11 mouse cellular contexts compared by ENCODE assay signal in genomic region chr10:80174705-80175104, GRCm38 (mm10). TPM values are rescaled to one million over a fixed set of nuclear protein-coding genes. Genes with fewer than 3 reads are reported as not detected.
DNase-seq lines count a peak whose midpoint lies in the region; ATAC-seq and TF ChIP-seq lines count a peak whose summit lies in the region.
"Had no signal": no experiment of that assay in that cellular context is flagged by ENCODE, and none has a peak within 500 bp of the region (broad histone marks: within the 10 kb centered on the region; RNA-seq: fewer than 3 reads in every experiment).

No protein-coding gene starts in this region.

- H3K9ac ChIP-seq in kidney, embryonic 16.5 days (replicated peaks; ENCODE audit: low read length), result no peak overlapping the region
- H3K9ac ChIP-seq in hindbrain, postnatal 0 days (replicated peaks; ENCODE audit: low read length), result no peak overlapping the region
- H3K9ac ChIP-seq: embryonic facial prominence, embryonic 15.5 days; limb, embryonic 15.5 days; stomach, embryonic 15.5 days had no signal

- H3K4me1 ChIP-seq in kidney, embryonic 16.5 days (ENCODE audit: insufficient read depth, low read length), result peaks cover 21% of the 10 kb centered on the region
- peaks cover 66% of the 10 kb centered on the region for H3K4me1 ChIP-seq in E14TG2a.4 (replicated peaks; ENCODE audit: low read depth, low read length)
- H3K4me1 ChIP-seq in bone marrow, adult 2 months (ENCODE audit: control insufficient read depth, insufficient read depth, low read length), result no peaks in the 10 kb centered on the region
- no peaks in the 10 kb centered on the region for H3K4me1 ChIP-seq in hindbrain, postnatal 0 days (ENCODE audit: insufficient read depth, low read length)

- H3K36me3 ChIP-seq in kidney, embryonic 16.5 days (ENCODE audit: insufficient read depth, low read length), result peaks cover 25% of the 10 kb centered on the region
- peaks cover 46% of the 10 kb centered on the region for H3K36me3 ChIP-seq in E14TG2a.4 (ENCODE audit: insufficient read depth, low read length)
- peaks cover 20% of the 10 kb centered on the region; the same call in 1 of the 2 replicates for H3K36me3 ChIP-seq in hindbrain, postnatal 0 days (ENCODE audit: insufficient read depth, low read length)

- peak; percentile 44 for TF ChIP-seq CTCF in E14TG2a.4 (conservative IDR thresholded peaks at IDR 0.05; ENCODE audit: low read length)
- peak; percentile 73 for TF ChIP-seq CTCF in bone marrow, adult 2 months (IDR thresholded peaks at IDR 0.05; ENCODE audit: control insufficient read depth, insufficient read depth, low read length)
- peak; percentile 61 for TF ChIP-seq CTCF in hindbrain, postnatal 0 days (IDR thresholded peaks at IDR 0.05; ENCODE audit: low read depth)

- peak; percentile 31 for DNase-seq in kidney, adult 11 months
- DNase-seq in hindbrain, postnatal 0 days (ENCODE audit: low spot score), result peak; percentile 57
- peak; percentile 76 for DNase-seq in naive thymus-derived CD4-positive, alpha-beta T cell, adult 2 months (ENCODE audit: low read depth)
- no peak for DNase-seq in gastrocnemius, postnatal 25 days
- no peak for DNase-seq in urinary bladder, postnatal 10 days (ENCODE audit: low spot score)

- no peaks in the 10 kb centered on the region for H3K27me3 ChIP-seq in kidney, embryonic 16.5 days (ENCODE audit: insufficient read depth, low read length)
- peaks cover 17% of the 10 kb centered on the region for H3K27me3 ChIP-seq in E14TG2a.4 (ENCODE audit: insufficient read depth, low read length)
- no peaks in the 10 kb centered on the region for H3K27me3 ChIP-seq in hindbrain, postnatal 0 days (ENCODE audit: insufficient read depth, low read length)
- H3K27me3 ChIP-seq: embryonic facial prominence, embryonic 15.5 days; limb, embryonic 15.5 days; stomach, embryonic 15.5 days had no signal

- H3K4me3 ChIP-seq in kidney, embryonic 16.5 days (ENCODE audit: low read length), result no peak overlapping the region
- H3K4me3 ChIP-seq in E14TG2a.4 (replicated peaks; ENCODE audit: low read length), result no peak overlapping the region
- H3K4me3 ChIP-seq in bone marrow, adult 2 months (replicated peaks; ENCODE audit: control insufficient read depth, low read depth, low read length), result no peak overlapping the region
- no peak overlapping the region for H3K4me3 ChIP-seq in hindbrain, postnatal 0 days (ENCODE audit: low read length)
- H3K4me3 ChIP-seq: embryonic facial prominence, embryonic 15.5 days; limb, embryonic 15.5 days; stomach, embryonic 15.5 days had no signal

- ATAC-seq in kidney, embryonic 16.5 days (ENCODE audit: low FRiP score, low TSS enrichment), result no peak
- ATAC-seq in hindbrain, postnatal 0 days, result no peak

- 59% methylated on average over 2 of the region's 2 CpGs for WGBS in kidney, embryonic 16.5 days
- 49% methylated on average over 2 of the region's 2 CpGs for WGBS in bone marrow, adult 2 months
- 51% methylated on average over 2 of the region's 2 CpGs for WGBS in hindbrain, postnatal 0 days

- TF ChIP-seq POLR2A in bone marrow, adult 2 months (IDR thresholded peaks at IDR 0.05; ENCODE audit: borderline replicate concordance, control insufficient read depth, low read depth, low read length), result no peak

- H3K4me2 ChIP-seq in kidney, embryonic 16.5 days (replicated peaks; ENCODE audit: low read depth, low read length), result no peak overlapping the region
- H3K4me2 ChIP-seq in hindbrain, postnatal 0 days (ENCODE audit: low read depth, low read length), result no peak overlapping the region
- H3K4me2 ChIP-seq: embryonic facial prominence, embryonic 15.5 days; limb, embryonic 15.5 days; stomach, embryonic 15.5 days had no signal

- H3K27ac ChIP-seq in kidney, embryonic 16.5 days (ENCODE audit: low read length), result no peak overlapping the region
- H3K27ac ChIP-seq in bone marrow, adult 2 months (ENCODE audit: control insufficient read depth, insufficient read depth, low read depth, low read length, poor library complexity), result no peak overlapping the region
- no peak overlapping the region for H3K27ac ChIP-seq in hindbrain, postnatal 0 days
- H3K27ac ChIP-seq: embryonic facial prominence, embryonic 15.5 days; limb, embryonic 15.5 days; stomach, embryonic 15.5 days had no signal

- H3K9me3 ChIP-seq in kidney, embryonic 16.5 days (ENCODE audit: low read length), result no peaks in the 10 kb centered on the region
- H3K9me3 ChIP-seq in E14TG2a.4 (ENCODE audit: low read length), result no peaks in the 10 kb centered on the region
- no peaks in the 10 kb centered on the region for H3K9me3 ChIP-seq in hindbrain, postnatal 0 days (ENCODE audit: low read length)
- H3K9me3 ChIP-seq: embryonic facial prominence, embryonic 15.5 days; limb, embryonic 15.5 days; stomach, embryonic 15.5 days had no signal

RNA-seq across cellular contexts. Expression of gene 1600002K03Rik, which starts 2.0 kb away (rescaled TPM):
- polyA plus RNA-seq in kidney, embryonic 16.5 days (2015; fragmentation: Nextera tagmentation; extraction: Ambion mirVana), result 15.2 and 15.3 TPM in 2 replicates
- 8.8 and 23.7 TPM in 2 replicates for polyA plus RNA-seq in bone marrow, adult 2 months (2011; ENCODE audit: insufficient read depth, insufficient read length, low replicate concordance, missing spikeins)
- total RNA-seq in hindbrain, postnatal 0 days (2014; rRNA removed), result 2.6 and 3.2 TPM in 2 replicates
- 4.3 and 4.4 TPM in 2 replicates for polyA plus RNA-seq in hindbrain, postnatal 0 days (2015; fragmentation: Nextera tagmentation; extraction: Ambion mirVana)
- total RNA-seq in gastrocnemius, postnatal 25 days (2021), result 1 to 10 TPM; 5.1 to 5.9 TPM

RNA-seq across cellular contexts. Expression of gene Efna2, which starts 4.6 kb away (rescaled TPM):
- polyA plus RNA-seq in kidney, embryonic 16.5 days (2015; fragmentation: Nextera tagmentation; extraction: Ambion mirVana), result 11.0 and 11.8 TPM in 2 replicates
- polyA plus RNA-seq in bone marrow, adult 2 months (2011; ENCODE audit: insufficient read depth, insufficient read length, low replicate concordance, missing spikeins), result 0.70 TPM in 1 of 2 replicates, not detected in the other
- total RNA-seq in hindbrain, postnatal 0 days (2014; rRNA removed), result 24.0 and 32.8 TPM in 2 replicates
- polyA plus RNA-seq in hindbrain, postnatal 0 days (2015; fragmentation: Nextera tagmentation; extraction: Ambion mirVana), result 23.2 and 23.8 TPM in 2 replicates
- total RNA-seq in gastrocnemius, postnatal 25 days (2021), result under 1 TPM; 0.26 to 0.54 TPM

RNA-seq across cellular contexts. Expression of gene Cirbp, which starts 8.9 kb away (rescaled TPM):
- polyA plus RNA-seq in kidney, embryonic 16.5 days (2015; fragmentation: Nextera tagmentation; extraction: Ambion mirVana), result 96.2 and 101 TPM in 2 replicates
- 200 and 277 TPM in 2 replicates for polyA plus RNA-seq in bone marrow, adult 2 months (2011; ENCODE audit: insufficient read depth, insufficient read length, low replicate concordance, missing spikeins)
- total RNA-seq in hindbrain, postnatal 0 days (2014; rRNA removed), result 257 and 261 TPM in 2 replicates
- 730 and 732 TPM in 2 replicates for polyA plus RNA-seq in hindbrain, postnatal 0 days (2015; fragmentation: Nextera tagmentation; extraction: Ambion mirVana)
- total RNA-seq in gastrocnemius, postnatal 25 days (2021), result 10 to 100 TPM; 17.3 to 21.4 TPM

RNA-seq across cellular contexts. Expression of gene Midn, which starts 26.6 kb away (rescaled TPM):
- 15.9 and 16.8 TPM in 2 replicates for polyA plus RNA-seq in kidney, embryonic 16.5 days (2015; fragmentation: Nextera tagmentation; extraction: Ambion mirVana)
- 36.0 and 53.2 TPM in 2 replicates for polyA plus RNA-seq in bone marrow, adult 2 months (2011; ENCODE audit: insufficient read depth, insufficient read length, low replicate concordance, missing spikeins)
- 146 and 172 TPM in 2 replicates for total RNA-seq in hindbrain, postnatal 0 days (2014; rRNA removed)
- polyA plus RNA-seq in hindbrain, postnatal 0 days (2015; fragmentation: Nextera tagmentation; extraction: Ambion mirVana), result 14.7 and 15.8 TPM in 2 replicates
- 10 to 100 TPM; 33.7 to 34.8 TPM for total RNA-seq in gastrocnemius, postnatal 25 days (2021)

RNA-seq across cellular contexts. Expression of gene Cbarp, which starts 34.1 kb away (rescaled TPM):
- 6.4 and 7.3 TPM in 2 replicates for polyA plus RNA-seq in kidney, embryonic 16.5 days (2015; fragmentation: Nextera tagmentation; extraction: Ambion mirVana)
- 3.4 and 3.7 TPM in 2 replicates for polyA plus RNA-seq in bone marrow, adult 2 months (2011; ENCODE audit: insufficient read depth, insufficient read length, low replicate concordance, missing spikeins)
- total RNA-seq in hindbrain, postnatal 0 days (2014; rRNA removed), result 270 and 288 TPM in 2 replicates
- polyA plus RNA-seq in hindbrain, postnatal 0 days (2015; fragmentation: Nextera tagmentation; extraction: Ambion mirVana), result 95.5 and 106 TPM in 2 replicates
- total RNA-seq in gastrocnemius, postnatal 25 days (2021), result 1 to 10 TPM; 1.2 to 1.6 TPM

Comparison
In these comparisons a context has a peak if more than half of its experiments do, and no peak if none do; other contexts are left out.
1. DNase-seq: peak in kidney, adult 11 months (single experiment), hindbrain, postnatal 0 days (single experiment) and naive thymus-derived CD4-positive, alpha-beta T cell, adult 2 months (single experiment); none in gastrocnemius, postnatal 25 days (single experiment) and urinary bladder, postnatal 10 days (single experiment).
2. Peak in every context shown above with its lines, with median percentiles within 50 percentile points of each other: CTCF ChIP-seq.